Mouse (Mus musculus): Measurements from ENCODE around the gene Il6.
"Not testable (repeated sequence)": the region's sequence is repeated elsewhere in the genome, so short reads cannot be mapped to it uniquely, and the experiment has no call there.

Il6 gene

DNA sequence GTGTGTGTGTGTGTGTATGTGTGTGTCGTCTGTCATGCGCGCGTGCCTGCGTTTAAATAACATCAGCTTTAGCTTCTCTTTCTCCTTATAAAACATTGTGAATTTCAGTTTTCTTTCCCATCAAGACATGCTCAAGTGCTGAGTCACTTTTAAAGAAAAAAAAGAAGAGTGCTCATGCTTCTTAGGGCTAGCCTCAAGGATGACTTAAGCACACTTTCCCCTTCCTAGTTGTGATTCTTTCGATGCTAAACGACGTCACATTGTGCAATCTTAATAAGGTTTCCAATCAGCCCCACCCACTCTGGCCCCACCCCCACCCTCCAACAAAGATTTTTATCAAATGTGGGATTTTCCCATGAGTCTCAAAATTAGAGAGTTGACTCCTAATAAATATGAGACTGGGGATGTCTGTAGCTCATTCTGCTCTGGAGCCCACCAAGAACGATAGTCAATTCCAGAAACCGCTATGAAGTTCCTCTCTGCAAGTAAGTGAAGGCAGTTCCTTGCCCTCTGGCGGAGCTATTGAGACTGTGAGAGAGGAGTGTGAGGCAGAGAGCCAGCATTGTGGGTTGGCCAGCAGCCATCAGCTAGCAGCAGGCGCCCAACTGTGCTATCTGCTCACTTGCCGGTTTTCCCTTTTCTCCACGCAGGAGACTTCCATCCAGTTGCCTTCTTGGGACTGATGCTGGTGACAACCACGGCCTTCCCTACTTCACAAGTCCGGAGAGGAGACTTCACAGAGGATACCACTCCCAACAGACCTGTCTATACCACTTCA, at the start of gene Il6:
TSS of gene Il6 (plus strand) at position 389 of the 778 bp plus-strand sequence.
- peak; percentile 90 for DNase-seq

DNA sequence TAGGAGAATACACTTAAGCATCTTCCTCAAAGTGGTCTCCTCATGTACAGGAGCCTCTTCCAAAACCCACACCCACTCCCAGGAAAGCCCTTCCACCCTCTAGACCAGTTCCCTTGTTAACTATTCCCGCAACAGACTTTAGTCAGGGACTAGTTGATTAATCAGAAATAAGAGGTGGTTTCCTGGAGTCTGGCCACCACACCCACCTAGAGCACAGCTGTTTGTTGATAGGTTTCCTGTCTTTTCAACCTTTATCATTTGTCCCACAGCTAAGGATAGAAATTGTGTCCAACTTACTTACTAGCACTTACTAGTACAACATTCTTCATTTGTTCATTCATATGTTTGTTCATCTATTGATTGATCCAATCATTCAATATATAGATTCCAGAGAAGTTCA, 49.4 kb upstream of the Il6 start:
- DNase-seq = no peak

DNA sequence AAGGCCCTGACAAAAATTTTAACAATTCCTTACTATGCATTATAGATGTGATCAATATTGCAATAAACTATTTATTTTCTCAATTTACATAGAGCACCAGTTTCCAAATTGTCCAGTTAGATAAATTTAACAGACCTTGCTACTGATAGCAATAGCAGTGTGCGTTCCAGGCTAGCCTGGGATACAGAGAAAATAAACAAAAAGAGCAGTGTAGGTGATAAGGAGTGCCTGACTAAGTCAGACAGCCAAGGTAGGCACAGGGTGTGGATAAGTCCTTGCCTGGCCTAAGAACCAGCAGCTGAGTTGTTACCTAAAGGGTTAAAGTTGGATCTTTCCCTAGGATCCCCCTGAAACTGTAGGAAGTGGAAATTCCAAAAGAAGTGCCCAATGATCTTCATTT, 42.7 kb upstream of the Il6 start:
- DNase-seq = no peak

GRCm38 (mm10) chr5:29972796-29973195, 40.1 kb upstream of the Il6 start:
- no peak for DNase-seq

DNA sequence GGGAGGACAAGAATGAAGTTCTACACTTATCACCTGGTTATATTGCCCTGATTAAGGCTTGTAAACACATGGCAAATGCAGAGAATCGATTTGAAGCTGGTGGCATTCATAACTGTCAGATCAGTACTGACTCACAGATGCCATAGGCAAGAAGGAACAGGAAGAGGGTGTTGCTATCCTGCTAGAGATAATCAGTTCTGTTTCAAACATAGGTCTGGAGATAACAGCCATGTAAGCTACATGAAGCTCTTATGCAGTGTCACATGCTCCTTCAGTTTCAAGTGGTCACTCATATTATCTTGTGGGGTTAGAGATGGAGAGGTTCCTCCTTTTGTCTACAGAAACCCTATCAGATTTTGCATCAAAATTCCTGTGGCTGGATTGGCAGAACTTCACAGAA, 39.4 kb upstream of the Il6 start:
- no peak for DNase-seq

- DNase-seq = no peak
These were observed 38.8 kb upstream of the Il6 start for GRCm38 (mm10) chr5:29974115-29974514.

DNA sequence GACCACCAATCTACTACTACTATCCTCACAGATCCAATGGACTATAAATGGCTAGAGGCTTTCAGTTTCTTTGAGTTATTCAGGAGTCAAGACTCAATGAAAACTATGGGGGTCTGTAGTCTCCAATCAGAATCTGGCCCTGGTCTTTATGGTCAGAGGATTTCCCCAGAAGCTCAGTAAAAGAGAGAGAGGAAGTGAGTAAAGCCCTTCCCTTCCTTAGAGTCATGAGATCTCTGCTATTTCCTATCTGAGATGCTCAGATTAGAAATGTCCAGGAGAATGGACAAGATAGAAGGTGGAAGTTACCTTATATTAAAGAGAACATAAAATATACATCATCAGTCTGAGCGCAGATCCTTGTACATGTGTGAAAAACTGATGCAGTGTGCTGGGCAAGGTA, 19.3 kb upstream of the Il6 start:
- DNase-seq = no peak

DNA sequence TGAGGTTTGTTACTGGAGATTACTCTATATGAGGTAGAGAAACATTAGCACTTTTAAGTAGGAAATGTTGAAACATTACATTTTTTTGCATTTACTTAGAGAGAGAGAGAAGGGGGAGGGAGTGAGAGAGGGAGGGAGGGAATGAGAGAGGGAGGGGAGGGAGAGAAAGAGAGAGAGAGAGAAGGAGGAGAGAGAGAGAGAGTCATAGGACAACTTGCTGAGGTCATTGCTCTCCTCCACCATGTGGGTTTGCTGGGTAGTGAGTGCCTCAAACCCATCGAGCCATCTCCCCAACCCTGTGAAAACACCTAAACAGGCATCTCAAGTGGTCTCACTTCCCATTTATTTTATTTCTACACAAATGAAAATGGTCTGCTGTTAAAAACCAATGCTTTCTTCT, 18.6 kb upstream of the Il6 start:
- no peak for DNase-seq

DNA sequence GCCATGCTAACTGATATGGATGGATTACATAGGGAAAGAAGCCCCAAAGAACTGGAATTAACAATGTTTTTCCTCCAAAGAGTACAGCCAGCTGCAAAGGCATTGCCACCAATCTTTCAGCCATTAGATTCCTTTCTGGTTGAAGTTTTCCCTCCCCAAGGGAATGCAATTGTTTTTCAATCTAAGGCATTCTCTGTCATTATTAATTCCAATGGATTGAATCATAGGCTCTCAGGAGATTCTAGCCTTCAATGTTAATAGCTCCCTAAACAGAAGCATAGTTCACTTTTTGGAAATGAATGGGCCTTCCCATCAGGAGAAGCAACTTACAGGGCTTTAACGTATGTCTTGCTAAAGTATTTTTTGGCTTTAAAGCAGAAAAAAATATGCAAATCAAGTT, 15.6 kb upstream of the Il6 start:
- no peak for DNase-seq

GRCm38 (mm10) chr5:30000921-30001320, 12.0 kb upstream of the Il6 start:
- no peak for DNase-seq

DNA sequence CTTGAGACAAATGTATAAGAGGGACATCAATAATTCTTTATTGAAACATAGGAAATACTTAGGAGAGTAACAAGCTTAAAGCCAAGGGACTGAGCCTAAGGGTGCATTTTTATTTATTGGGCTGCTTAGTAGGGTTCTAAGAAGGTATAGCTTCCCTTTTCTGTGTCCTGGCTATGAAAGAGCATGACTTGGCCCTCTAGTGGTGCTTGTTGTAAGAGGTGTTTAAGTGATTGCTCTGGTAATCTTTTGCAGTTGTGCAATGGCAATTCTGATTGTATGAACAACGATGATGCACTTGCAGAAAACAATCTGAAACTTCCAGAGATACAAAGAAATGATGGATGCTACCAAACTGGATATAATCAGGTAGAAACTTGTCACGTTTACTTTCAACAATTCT, 1.7 kb downstream of the Il6 start:
- peak; percentile 13 for DNase-seq

DNA sequence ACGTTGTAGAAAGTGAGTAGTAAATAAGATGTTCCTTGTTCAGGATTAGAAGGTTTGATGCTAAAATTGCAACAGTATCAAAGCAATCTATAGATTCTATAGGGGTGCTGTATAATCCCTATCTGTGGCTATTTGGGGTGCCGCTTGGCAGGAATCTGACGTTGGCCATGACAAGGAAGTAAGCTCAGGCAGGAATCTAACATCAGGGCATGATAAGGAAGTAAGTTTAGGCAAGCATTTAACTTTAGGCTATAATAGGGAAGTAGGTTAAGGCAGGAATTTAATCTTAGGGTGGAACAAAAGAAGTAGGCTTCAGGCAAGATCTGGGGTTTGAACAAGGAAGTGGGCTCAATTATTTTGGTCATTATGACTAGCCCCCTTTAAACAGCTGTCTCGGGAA, 22.9 kb downstream of the Il6 start:
- DNase-seq = not testable (repeated sequence)

- DNase-seq = not testable (repeated sequence)
These were observed 24.2 kb downstream of the Il6 start for GRCm38 (mm10) chr5:30037111-30037510.

DNA sequence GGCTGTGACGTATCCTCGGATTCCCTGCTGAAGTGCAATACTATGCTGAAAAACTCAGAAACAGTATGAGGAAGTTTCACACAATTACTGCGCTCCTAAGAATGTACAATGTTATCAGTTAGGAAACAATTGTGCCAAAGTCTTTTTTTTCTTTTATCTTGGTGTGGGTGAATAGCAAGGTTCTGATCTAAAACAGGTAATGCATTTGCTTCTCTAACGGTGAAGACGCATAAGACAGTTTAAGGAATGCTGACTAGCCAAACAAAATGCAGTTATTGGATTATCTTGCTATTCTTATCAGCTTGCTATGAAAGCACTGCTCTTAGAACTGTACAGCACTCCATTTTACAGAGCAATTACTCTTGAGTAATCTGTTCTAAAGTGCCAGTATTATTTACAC, 26.4 kb downstream of the Il6 start:
- not testable (repeated sequence) for DNase-seq

GRCm38 (mm10) chr5:30039841-30040240, 26.9 kb downstream of the Il6 start:
- DNase-seq = peak; percentile 6

DNA sequence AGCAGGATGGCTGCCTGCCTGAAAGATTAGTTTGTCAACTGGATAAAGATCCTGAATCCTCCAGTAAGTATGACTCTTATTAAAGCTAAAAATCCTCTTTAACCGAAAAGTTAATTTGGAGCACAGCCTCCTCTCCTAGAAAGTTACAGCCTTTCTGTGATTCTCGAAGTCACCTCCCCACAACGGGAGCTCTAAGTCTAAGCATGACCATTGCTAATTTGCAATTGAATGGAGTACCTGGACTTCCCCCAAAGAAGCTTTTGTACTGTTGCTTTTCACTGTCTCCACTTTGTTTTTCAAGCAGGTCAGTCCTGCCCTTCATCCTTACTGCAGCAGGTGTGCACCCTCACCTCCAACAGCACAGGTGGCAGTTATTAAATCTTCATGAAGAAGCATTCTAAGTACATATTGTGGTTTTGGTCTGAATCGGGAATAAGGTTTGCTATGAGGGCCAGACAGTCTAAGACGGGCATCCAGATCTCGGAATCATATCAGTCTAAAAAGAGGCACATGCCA, 45.4 kb downstream of the Il6 start:
- DNase-seq = no peak

DNA sequence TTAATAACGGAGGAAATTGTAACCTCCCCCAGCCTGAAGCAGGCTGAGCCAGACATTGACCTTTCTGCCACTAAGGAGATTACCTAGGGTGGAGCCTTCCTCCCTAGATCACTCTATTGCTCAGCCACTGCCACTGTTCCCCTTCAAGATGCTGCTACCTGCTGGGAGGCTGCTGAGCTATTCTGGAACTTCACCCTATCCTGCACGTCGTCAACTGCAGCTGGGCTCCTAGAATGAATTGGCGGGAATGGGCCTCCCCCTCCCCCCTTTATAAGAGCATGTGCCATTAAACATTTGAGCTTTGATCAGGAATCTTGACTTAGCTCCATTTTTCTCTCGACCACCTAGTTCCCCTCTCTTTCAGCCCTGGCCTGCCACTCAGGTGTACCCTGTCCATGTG, 46.7 kb downstream of the Il6 start:
- DNase-seq = not testable (repeated sequence)

DNA sequence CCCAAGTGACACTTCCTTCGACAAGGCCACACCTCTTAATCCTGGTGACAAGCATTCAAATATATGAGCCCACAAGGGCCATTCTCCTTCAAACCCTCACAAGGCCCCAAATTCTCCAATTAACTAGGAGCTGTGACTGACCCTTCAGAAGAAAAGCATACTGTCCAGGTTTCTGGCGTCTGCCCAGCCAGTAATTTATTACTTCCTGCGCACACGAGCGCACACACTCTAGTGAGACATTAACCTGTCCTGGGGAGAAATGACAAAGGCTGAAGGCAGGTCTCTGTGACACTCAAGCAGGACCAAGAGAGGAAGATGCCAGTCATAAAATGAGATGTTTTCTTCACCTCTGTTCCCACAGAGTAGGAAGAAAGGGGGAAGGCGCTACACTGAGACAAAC, 54.8 kb downstream of the Il6 start:
- no peak for DNase-seq

All from layer of hippocampus, adult 9-11 months (tissue).